In genomic region chr2:83644276-83645252, GRCm38 (mm10) we compare ENCODE assay signal across 8 mouse cellular contexts. TPM values are rescaled to one million over a fixed set of nuclear protein-coding genes. Genes with fewer than 3 reads are reported as not detected.
A peak's percentile ranks its signal among the peaks of the same experiment; 100 is the strongest.
DNase-seq lines count a peak whose midpoint lies in the region; ATAC-seq lines count a peak whose summit lies in the region.

Zc3h15 (plus strand) TSS chr2:83644435.

- peak; percentile 95 for ATAC-seq in megakaryocyte progenitor cell, adult 5-6 weeks (replicated peaks; ENCODE audit: poor library complexity)

- peak; percentile 96 for DNase-seq in adipocyte (ENCODE audit: low spot score)
- DNase-seq in embryo, embryonic 10 days (ENCODE audit: low spot score) = peak; percentile 97
- peak; percentile 92 for DNase-seq in gastrocnemius, postnatal 10 days
- peak; percentile 96 for DNase-seq in induced T-regulatory cell, adult 2 months (ENCODE audit: low read depth)
- peak; percentile 78 to 93 for DNase-seq in left cerebral cortex, adult 9 months (ENCODE audit: low spot score in 2 of 2)
- peak; percentile 96 for DNase-seq in right cerebral cortex, postnatal 14 days
- DNase-seq in urinary bladder, postnatal 36 days (ENCODE audit: low spot score in 2 of 2) = peak; percentile 84 to 93

RNA-seq across cellular contexts. Expression of gene Zc3h15, which starts in this region (rescaled TPM):
- 10 to 100 TPM; 57.6 to 67.6 TPM for total RNA-seq in gastrocnemius, postnatal 10 days (2021)
- 164 and 174 TPM in 2 replicates for total RNA-seq in megakaryocyte progenitor cell, adult 5-6 weeks (2015)
- total RNA-seq in megakaryocyte progenitor cell, adult 5-6 weeks (2017) = 130 and 179 TPM in 2 replicates

Comparison
In these comparisons a context has a peak if more than half of its experiments do, and no peak if none do; other contexts are left out.
1. Peak in every context shown above with its lines: DNase-seq and ATAC-seq.